Mouse (Mus musculus) cerebellum, adult 2 months (tissue): ENCODE results near the gene Pkhd1. TPM values are rescaled to one million over a fixed set of nuclear protein-coding genes. Genes with fewer than 3 reads are reported as not detected.
"Not testable (repeated sequence)": the region's sequence is repeated elsewhere in the genome, so short reads cannot be mapped to it uniquely, and the experiment has no call there.

Experiments used
- DNase-seq, 2 experiments: peaks; one replicate each; pipeline ENCODE4 v3.0.0; 2021
- H3K27ac ChIP-seq: fragments of 200-500 bp; 2 replicates; pipeline ENCODE4 v1.5.1; 2012; ENCODE audit warnings: low read length, control low read depth, inconsistent platforms; ENCODE audit not compliant: insufficient read depth
- H3K27me3 ChIP-seq: fragments of 200-500 bp; 2 replicates; pipeline ENCODE4 v1.6.1; 2012; ENCODE audit warnings: inconsistent platforms, mild to moderate bottlenecking, low read length, moderate library complexity; ENCODE audit not compliant: control insufficient read depth, insufficient read depth
- H3K4me1 ChIP-seq: fragments of 200-500 bp; 2 replicates; pipeline ENCODE4 v1.6.1; 2011; ENCODE audit warnings: low read length; ENCODE audit not compliant: control insufficient read depth, insufficient read depth
- H3K4me3 ChIP-seq: fragments of 200-500 bp; replicated peaks from 2 replicates; pipeline ENCODE3; 2011; ENCODE audit warnings: mild to moderate bottlenecking, low read depth, low read length, control low read depth; ENCODE audit not compliant: insufficient read depth
- CTCF ChIP-seq: fragments of 200-500 bp; IDR thresholded peaks from 2 replicates; pipeline ENCODE4 v1.5.1; 2011; ENCODE audit warnings: low read depth, mild to moderate bottlenecking, control low read depth, low read length, moderate library complexity, borderline replicate concordance; ENCODE audit not compliant: insufficient read depth
- POLR2A ChIP-seq: fragments of 200-500 bp; IDR thresholded peaks from 2 replicates; pipeline ENCODE4 v1.6.1; 2011; ENCODE audit warnings: low read length, control low read depth, borderline replicate concordance; ENCODE audit not compliant: insufficient read depth
- WGBS: fragments of 180-500 bp; shearing (Covaris S2); methylation state at CpG from one replicate; pipeline ENCODE4 v1.1.7; 2018; 5-methylcytosine and 5-hydroxymethylcytosine counted together
- polyA plus RNA-seq: library from polyadenylated mRNA; depleted of rRNA; stranded (reverse); fragments of >200 nt; gene quantifications from 2 replicates; pipeline ENCODE4 v1.2.3, GENCODE M21; 2012

The Pkhd1 gene
- polyA plus RNA-seq, 1 experiment, result 0.02 TPM

DNA sequence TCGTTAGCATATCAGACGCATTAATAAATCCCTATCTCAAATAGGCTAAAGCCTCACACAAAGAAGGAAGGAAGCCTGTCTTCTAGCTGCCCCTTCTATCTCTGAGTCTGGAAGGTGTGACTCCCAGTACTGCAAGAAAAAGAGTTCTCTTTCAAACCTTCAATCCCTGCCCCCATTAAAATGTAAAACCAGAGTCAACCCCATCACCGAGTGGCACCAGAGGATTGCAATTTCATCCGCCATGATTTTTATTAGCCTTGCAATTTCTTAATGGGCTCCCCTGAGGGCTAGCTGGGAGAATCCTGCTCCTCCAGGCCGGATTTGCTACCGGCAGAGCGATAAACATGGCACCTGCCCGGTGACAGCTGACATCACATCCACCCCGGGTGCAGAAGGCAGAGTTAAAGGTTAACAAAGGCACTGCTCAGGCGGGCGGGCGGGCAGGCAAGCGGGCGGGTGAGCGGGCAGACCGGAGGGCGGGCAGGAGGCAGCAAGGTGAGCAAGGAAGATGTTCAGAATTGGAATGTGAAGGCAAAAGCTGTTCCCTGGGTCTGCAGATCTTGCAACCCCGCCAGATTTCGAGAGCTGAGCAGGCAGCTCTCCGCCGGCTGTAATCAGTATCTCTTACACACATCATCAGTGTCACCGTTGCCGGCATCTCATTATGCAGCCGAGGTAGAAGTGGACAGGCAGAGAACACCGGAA, 140.2 kb downstream of the Pkhd1 start:
- peak; percentile 30 to 38 for DNase-seq
- Histone ChIP-seq H3K4me3 (peak overlapping the region; percentile 70), H3K4me1 (no peaks in the 10 kb centered on the region), H3K27ac (no peak overlapping the region), H3K27me3 (no peaks in the 10 kb centered on the region)
- TF ChIP-seq CTCF, result no peak
- TF ChIP-seq POLR2A, result no peak
- 8% methylated on average over 25 of the region's 25 CpGs for WGBS

DNA sequence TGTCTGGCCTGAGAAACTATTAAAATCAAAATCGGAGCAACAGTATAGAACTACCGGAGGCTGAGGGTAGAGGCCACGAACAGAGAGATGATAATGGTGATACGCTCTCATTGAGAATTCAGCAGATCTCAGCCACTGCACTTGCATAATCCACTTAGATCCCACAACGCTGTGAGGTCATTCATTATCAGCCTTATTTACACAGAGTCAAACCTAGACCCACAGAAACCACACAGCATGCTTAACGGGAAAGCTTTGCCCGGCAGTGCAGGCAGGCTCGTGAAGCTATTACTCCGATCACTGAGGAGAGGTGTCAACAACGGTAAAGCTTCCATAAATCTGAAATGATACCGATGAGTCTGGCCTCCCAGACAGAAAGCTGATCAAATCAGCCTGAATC, 147.1 kb downstream of the Pkhd1 start:
- DNase-seq, result no peak
- no peaks in the 10 kb centered on the region for H3K4me1 ChIP-seq
- no peak overlapping the region for H3K4me3 ChIP-seq
- H3K27ac ChIP-seq, result no peak overlapping the region
- 86% methylated on average over 11 of the region's 11 CpGs for WGBS
- TF ChIP-seq POLR2A, result no peak
- no peak for TF ChIP-seq CTCF
- H3K27me3 ChIP-seq, result no peaks in the 10 kb centered on the region

DNA sequence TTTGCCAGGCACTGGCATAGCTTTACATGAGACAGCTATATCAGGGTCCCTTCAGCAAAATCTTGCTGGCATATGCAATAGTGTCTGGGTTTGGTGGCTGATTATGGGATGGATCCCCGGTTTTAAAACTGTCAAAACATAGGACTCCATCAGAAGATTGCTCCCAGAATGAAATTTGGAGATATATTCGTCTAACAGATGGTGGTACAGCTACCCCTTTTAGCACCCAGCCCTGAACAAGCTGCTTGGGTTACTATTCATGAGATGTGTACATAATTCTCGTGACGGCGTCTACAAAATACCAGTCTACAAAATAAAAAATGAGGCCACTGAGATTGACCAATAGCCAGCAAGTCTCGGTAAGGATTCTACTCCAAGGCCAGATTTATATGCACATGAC, 147.5 kb downstream of the Pkhd1 start:
- TF ChIP-seq POLR2A (no peak), CTCF (no peak)
- no peak for DNase-seq
- H3K27ac ChIP-seq, result no peak overlapping the region
- no peaks in the 10 kb centered on the region for H3K27me3 ChIP-seq
- H3K4me1 ChIP-seq, result no peaks in the 10 kb centered on the region
- WGBS, result 78% methylated on average over 6 of the region's 6 CpGs
- H3K4me3 ChIP-seq, result no peak overlapping the region

DNA sequence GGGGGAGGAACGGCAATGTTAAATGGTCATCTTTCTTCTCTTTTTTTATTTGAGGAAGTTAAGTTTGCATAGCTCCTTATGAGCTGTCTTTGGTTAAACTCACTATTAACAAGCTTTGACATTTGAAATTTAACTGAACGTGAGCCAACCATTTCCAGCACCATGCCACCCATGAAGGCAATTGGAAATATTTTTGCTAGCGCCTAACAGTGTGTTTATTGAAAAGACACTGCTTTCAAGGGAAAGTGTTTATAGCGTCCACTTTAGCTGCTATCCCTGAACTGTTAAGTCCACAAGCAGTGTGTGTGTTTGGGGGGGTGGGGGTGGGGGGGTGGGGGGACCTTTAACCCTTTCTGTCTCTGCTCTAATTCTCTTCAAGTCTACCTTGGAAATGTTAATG, 151.4 kb downstream of the Pkhd1 start:
- H3K27ac ChIP-seq, result no peak overlapping the region
- 40% methylated on average over 4 of the region's 4 CpGs for WGBS
- TF ChIP-seq CTCF (no peak), POLR2A (no peak)
- no peak for DNase-seq
- H3K27me3 ChIP-seq, result no peaks in the 10 kb centered on the region
- no peaks in the 10 kb centered on the region for H3K4me1 ChIP-seq
- no peak overlapping the region for H3K4me3 ChIP-seq

- Histone ChIP-seq H3K4me3 (no peak overlapping the region), H3K27me3 (no peaks in the 10 kb centered on the region; the same call in 1 of the 2 replicates), H3K4me1 (no peaks in the 10 kb centered on the region), H3K27ac (no peak overlapping the region)
- TF ChIP-seq CTCF (no peak), POLR2A (no peak)
- no peak for DNase-seq
- WGBS, result 79% methylated on average over 1 of the region's 1 CpGs
These were observed 163.2 kb downstream of the Pkhd1 start for GRCm38 (mm10) chr1:20454621-20455020.

- H3K27me3 ChIP-seq, result no peaks in the 10 kb centered on the region; the same call in 1 of the 2 replicates
- no peak overlapping the region for H3K27ac ChIP-seq
- TF ChIP-seq POLR2A, result no peak
- TF ChIP-seq CTCF, result peak; percentile 40; the same call in 1 of the 2 replicates
- no peak overlapping the region for H3K4me3 ChIP-seq
- WGBS, result 26% methylated on average over 10 of the region's 10 CpGs
- peak; percentile 8 to 10 for DNase-seq
- H3K4me1 ChIP-seq, result no peaks in the 10 kb centered on the region
These were observed 167.8 kb downstream of the Pkhd1 start for GRCm38 (mm10) chr1:20450074-20450473.

DNA sequence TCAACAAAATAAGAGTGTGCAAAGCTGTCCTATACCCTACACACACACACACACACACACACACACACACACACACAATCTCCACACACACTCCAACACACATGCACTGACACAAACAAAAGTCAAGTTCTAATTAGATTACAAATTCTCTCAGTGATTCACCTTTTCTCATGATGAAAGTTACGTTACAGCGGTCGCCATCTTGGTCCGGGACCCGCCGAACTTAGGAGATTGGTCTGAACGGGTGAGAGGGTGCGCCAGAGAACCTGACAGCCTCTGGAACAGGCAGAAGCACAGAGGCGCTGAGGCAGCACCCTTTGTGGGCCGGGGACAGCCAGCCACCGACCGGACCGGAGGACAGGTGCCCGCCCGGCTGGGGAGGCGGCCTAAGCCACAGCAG, 185.8 kb downstream of the Pkhd1 start:
- 93% methylated on average over 16 of the region's 16 CpGs for WGBS

DNA sequence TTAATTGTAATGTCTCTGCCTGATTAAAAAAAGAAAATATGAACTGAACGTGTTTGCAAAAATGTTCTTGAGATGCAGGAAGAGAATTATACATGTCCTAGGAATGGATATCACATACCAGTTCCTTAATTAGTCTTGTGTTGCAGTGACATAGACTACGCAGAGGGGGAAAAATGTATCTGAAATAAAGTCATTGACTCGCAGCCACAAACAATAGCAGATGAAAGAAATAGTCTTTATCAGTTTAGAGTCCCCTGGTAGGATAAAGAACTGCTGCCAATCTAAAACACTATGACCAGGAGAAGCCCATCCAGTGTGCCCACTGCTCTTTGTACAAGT, 188.8 kb downstream of the Pkhd1 start:
- TF ChIP-seq CTCF, result no peak
- no peak for TF ChIP-seq POLR2A
- Histone ChIP-seq H3K4me3 (no peak overlapping the region), H3K27me3 (no peaks in the 10 kb centered on the region), H3K27ac (no peak overlapping the region), H3K4me1 (no peaks in the 10 kb centered on the region; the same call in 1 of the 2 replicates)
- WGBS, result 59% methylated on average over 3 of the region's 3 CpGs
- no peak for DNase-seq

More for the DNA sequence above, 185.8 kb downstream of the Pkhd1 start:
- H3K4me1 ChIP-seq, H3K27ac ChIP-seq, DNase-seq, H3K27me3 ChIP-seq, H3K4me3 ChIP-seq: not testable (repeated sequence)
